ENCODE assay signal across 13 mouse cellular contexts in the genomic region with DNA sequence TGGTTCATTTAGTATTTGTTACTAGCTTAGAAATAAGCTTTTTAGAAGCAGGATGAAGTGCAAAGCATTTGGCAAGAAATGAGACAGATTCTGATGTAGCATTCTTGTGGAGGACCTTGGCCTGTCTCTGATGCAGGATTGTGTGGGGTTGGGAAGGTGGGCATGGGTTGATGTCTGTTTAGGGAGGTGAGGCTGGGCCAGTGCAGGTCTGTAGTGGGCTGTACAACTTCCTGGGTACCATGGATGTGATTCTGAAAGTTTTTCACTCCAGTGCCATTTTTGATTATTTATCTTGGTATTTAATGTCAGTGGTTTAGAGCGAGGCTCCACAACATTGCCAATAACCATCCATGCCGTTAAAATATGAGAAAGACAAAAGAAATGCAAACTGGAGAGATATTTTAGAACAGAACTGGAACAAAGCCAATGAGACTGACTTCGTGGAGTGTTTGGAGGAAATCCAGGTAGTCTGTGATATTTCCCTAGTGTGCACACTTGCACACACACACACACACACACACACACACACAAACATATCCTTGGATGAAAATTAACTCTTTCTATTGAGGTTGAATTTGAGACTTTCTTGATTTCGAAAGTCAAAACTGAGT. TPM values are rescaled to one million over a fixed set of nuclear protein-coding genes. Genes with fewer than 3 reads are reported as not detected.
DNase-seq lines count a peak whose midpoint lies in the region; ATAC-seq and TF ChIP-seq lines count a peak whose summit lies in the region.
"Had no signal": no experiment of that assay in that cellular context is flagged by ENCODE, and none has a peak within 500 bp of the region (broad histone marks: within the 10 kb centered on the region; RNA-seq: fewer than 3 reads in every experiment).

No protein-coding gene starts in this region.

- H3K27me3 ChIP-seq in heart, embryonic 12.5 days (replicated peaks) = no peaks in the 10 kb centered on the region
- H3K27me3 ChIP-seq in kidney, adult 2 months (replicated peaks; ENCODE audit: control insufficient read depth, insufficient read depth, low read length) = no peaks in the 10 kb centered on the region
- no peaks in the 10 kb centered on the region for H3K27me3 ChIP-seq in embryonic facial prominence, embryonic 13.5 days
- H3K27me3 ChIP-seq: hindbrain, embryonic 12.5 days had no signal

- no peak overlapping the region for H3K9ac ChIP-seq in heart, embryonic 12.5 days
- H3K9ac ChIP-seq in embryonic facial prominence, embryonic 13.5 days = no peak overlapping the region
- H3K9ac ChIP-seq: hindbrain, embryonic 12.5 days; liver, postnatal 0 days had no signal

- no peak overlapping the region for H3K27ac ChIP-seq in heart, embryonic 12.5 days (ENCODE audit: poor library complexity, severe bottlenecking)
- H3K27ac ChIP-seq in kidney, adult 2 months (ENCODE audit: insufficient read depth, low read depth, low read length) = no peak overlapping the region
- H3K27ac ChIP-seq in embryonic facial prominence, embryonic 13.5 days = peak overlapping the region; percentile 44; the same call in 1 of the 2 replicates
- H3K27ac ChIP-seq: hindbrain, embryonic 12.5 days had no signal

- H3K36me3 ChIP-seq in heart, embryonic 12.5 days = no peaks in the 10 kb centered on the region
- H3K36me3 ChIP-seq in kidney, adult 2 months (ENCODE audit: control insufficient read depth, insufficient read depth, low read length) = no peaks in the 10 kb centered on the region
- peaks cover 8% of the 10 kb centered on the region; the same call in 1 of the 2 replicates for H3K36me3 ChIP-seq in embryonic facial prominence, embryonic 13.5 days
- H3K36me3 ChIP-seq: hindbrain, embryonic 12.5 days had no signal

- no peak for ATAC-seq in heart, embryonic 12.5 days (ENCODE audit: insufficient number of reproducible peaks, low FRiP score)
- ATAC-seq in embryonic facial prominence, embryonic 13.5 days (ENCODE audit: insufficient number of reproducible peaks, insufficient read depth, low FRiP score, low TSS enrichment, low read depth) = no peak
- ATAC-seq: liver, postnatal 0 days had no signal

- peaks cover 9% of the 10 kb centered on the region; the same call in 1 of the 2 replicates for H3K4me1 ChIP-seq in heart, embryonic 12.5 days (replicated peaks)
- no peaks in the 10 kb centered on the region for H3K4me1 ChIP-seq in kidney, adult 2 months (ENCODE audit: control insufficient read depth, insufficient read depth, low read length)
- H3K4me1 ChIP-seq in embryonic facial prominence, embryonic 13.5 days = peaks cover 22% of the 10 kb centered on the region

- TF ChIP-seq CTCF in kidney, adult 2 months (conservative IDR thresholded peaks at IDR 0.05; ENCODE audit: insufficient read depth, insufficient read length, low read depth, low read length) = no peak

- H3K4me2 ChIP-seq in heart, embryonic 12.5 days = no peak overlapping the region
- no peak overlapping the region for H3K4me2 ChIP-seq in embryonic facial prominence, embryonic 13.5 days
- H3K4me2 ChIP-seq: hindbrain, embryonic 12.5 days had no signal

- no peak for TF ChIP-seq POLR2A in kidney, adult 2 months (IDR thresholded peaks at IDR 0.05; ENCODE audit: low read depth, low read length)

- WGBS in heart, embryonic 12.5 days = 43% methylated on average over 4 of the region's 4 CpGs
- WGBS in kidney, adult 2 months = 49% methylated on average over 4 of the region's 4 CpGs
- WGBS in embryonic facial prominence, embryonic 13.5 days = 37% methylated on average over 4 of the region's 4 CpGs

- H3K9me3 ChIP-seq in heart, embryonic 12.5 days (replicated peaks) = no peaks in the 10 kb centered on the region
- H3K9me3 ChIP-seq in embryonic facial prominence, embryonic 13.5 days = no peaks in the 10 kb centered on the region
- H3K9me3 ChIP-seq: hindbrain, embryonic 12.5 days had no signal

- no peak overlapping the region for H3K4me3 ChIP-seq in heart, embryonic 12.5 days
- no peak overlapping the region for H3K4me3 ChIP-seq in kidney, adult 2 months (ENCODE audit: insufficient read depth, low read depth, low read length)
- no peak overlapping the region for H3K4me3 ChIP-seq in embryonic facial prominence, embryonic 13.5 days
- H3K4me3 ChIP-seq: hindbrain, embryonic 12.5 days had no signal

- peak; percentile 73 for DNase-seq in heart, adult 11 months
- DNase-seq in kidney, adult 2 months = peak; percentile 18
- DNase-seq in kidney, adult 8-10 months = no peak
- peak; percentile 51 for DNase-seq in Muller cell, postnatal 12 days (ENCODE audit: inconsistent ontology term)
- no peak for DNase-seq in layer of hippocampus, postnatal 14 days (ENCODE audit: low spot score in 2 of 2)
- no peak for DNase-seq in ovary, postnatal 36 days (ENCODE audit: low spot score)
- DNase-seq: cerebellum, postnatal 36 days; layer of hippocampus, adult 9-11 months; left cerebral cortex, postnatal 4 days; liver, postnatal 0 days had no signal

RNA-seq across cellular contexts. Expression of gene Fat4, which starts 41.4 kb away (rescaled TPM):
- polyA plus RNA-seq in heart, embryonic 12.5 days (2016; fragmentation: Nextera tagmentation; extraction: Ambion mirVana) = 5.3 and 7.0 TPM in 2 replicates
- 1.6 TPM in 2 replicates for polyA plus RNA-seq in kidney, adult 2 months (2012; rRNA removed)
- 19.6 and 23.9 TPM in 2 replicates for polyA plus RNA-seq in embryonic facial prominence, embryonic 13.5 days (2015; fragmentation: Nextera tagmentation; extraction: Ambion mirVana)
- total RNA-seq in layer of hippocampus, postnatal 14 days (2021) = 10 to 100 TPM; 33.2 to 33.3 TPM

Comparison
In these comparisons a context has a peak if more than half of its experiments do, and no peak if none do; other contexts are left out.
1. DNase-seq: peak in heart, adult 11 months (single experiment), kidney, adult 2 months (single experiment) and Muller cell, postnatal 12 days (single experiment); none in kidney, adult 8-10 months (0 of 2), layer of hippocampus, postnatal 14 days (0 of 2) and ovary, postnatal 36 days (single experiment).